Mouse (Mus musculus) spleen, postnatal 10 days (tissue): ENCODE results near the gene Ier2.
"Not testable (repeated sequence)": the region's sequence is repeated elsewhere in the genome, so short reads cannot be mapped to it uniquely, and the experiment has no call there.

Experiments
- DNase-seq, 2 experiments: peaks; one replicate each; pipeline ENCODE4 v3.0.0; 2021 to 2022; ENCODE audit warnings: low spot score in 2 of 2

The Ier2 gene

DNA sequence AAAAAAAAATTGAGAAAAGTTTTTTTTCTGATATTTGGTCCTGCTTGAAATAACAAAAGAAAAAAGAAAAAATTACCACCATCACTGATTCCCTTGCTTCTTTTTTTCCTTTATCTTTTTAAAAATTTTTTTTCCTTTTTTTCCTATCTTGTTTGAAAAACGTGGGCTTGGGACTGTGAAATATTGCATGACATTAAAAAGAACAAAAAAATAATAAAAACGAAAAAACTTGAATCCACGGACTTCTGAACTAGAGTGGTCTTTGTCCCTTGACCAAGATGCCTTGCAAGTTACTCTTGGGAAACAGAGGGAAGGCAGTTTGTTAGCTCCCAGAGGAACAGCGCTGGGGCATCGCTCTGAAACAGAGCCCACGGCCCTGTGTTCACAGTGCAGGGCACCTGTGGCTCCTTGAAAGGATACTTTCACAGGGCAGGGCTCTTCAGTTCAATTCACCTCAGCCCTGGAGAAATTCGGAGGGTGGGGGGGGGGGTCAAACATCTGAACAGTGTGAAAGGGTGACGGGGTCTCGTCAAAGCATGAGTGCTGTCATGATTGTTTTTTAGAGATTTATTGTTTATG lies 22.6 kb downstream of the Ier2 start:
- DNase-seq = no peak

DNA sequence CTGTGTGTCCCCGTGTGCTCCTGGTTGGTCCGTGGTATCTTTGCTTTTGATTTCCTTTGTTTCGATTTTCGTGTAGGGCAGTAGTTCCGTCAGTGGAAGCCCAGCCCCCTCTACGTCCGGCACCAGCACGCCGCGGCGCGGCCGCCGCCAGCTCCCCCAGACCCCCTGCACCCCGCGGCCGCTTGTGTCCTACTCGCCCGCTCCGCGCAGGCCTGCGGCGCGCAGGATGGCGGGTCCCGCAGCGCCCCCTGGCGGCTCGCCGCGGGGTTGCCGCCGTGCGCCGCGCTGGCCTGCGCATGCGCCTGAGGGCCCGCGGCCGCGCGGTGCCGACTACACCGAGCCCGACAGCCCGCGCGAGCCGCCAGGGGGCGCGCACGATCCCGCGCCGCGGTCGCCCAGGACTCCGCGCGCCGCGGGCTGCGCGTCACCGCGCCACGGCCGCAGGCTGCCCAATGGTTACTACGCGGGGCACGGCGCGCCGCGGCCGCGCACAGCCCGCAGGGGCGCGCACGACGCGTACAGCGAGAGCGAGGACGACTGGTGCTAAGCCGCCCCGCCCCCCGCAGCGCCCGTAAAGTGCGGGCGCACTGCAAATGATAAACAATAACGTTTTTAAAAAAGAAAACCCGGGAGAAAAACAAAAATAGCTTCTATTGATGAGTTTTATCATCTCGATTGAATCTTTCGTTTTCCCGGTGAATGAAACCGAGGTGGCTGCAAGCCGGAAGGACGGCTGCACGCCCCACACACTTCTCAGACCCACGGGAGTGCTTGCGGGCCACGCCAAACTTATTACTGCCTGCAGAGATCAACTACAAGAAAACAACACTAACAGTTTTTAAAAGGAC lies 23.3 kb downstream of the Ier2 start:
- peak; percentile 94 to 96 for DNase-seq

DNA sequence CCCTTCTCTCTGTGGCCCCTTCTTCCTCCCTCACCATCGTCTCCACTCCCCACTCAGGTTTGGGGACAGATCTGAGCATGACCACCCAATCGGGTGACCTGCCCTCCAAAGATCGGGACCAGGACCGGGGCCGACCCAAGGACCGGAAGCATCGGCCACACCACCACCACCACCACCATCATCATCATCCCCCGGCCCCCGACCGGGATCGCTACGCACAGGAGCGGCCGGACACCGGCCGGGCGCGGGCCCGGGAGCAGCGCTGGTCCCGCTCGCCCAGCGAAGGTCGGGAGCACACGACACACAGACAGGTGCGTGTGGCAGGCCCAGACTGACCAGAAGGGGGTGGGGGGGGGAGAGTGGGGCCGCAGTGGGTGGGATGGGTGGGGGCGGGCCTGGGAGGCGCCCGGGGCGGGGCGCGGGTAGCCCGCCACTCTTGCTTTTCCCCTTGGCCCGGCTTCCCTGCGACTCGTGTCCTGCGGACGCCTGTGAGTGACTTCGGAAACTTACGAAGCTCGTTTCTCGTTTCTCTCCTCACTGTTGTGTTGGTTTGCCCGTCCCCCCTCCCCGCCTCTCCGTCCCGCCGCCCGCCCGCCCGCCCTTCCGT lies 24.0 kb downstream of the Ier2 start:
- DNase-seq = peak; percentile 50 to 52

DNA sequence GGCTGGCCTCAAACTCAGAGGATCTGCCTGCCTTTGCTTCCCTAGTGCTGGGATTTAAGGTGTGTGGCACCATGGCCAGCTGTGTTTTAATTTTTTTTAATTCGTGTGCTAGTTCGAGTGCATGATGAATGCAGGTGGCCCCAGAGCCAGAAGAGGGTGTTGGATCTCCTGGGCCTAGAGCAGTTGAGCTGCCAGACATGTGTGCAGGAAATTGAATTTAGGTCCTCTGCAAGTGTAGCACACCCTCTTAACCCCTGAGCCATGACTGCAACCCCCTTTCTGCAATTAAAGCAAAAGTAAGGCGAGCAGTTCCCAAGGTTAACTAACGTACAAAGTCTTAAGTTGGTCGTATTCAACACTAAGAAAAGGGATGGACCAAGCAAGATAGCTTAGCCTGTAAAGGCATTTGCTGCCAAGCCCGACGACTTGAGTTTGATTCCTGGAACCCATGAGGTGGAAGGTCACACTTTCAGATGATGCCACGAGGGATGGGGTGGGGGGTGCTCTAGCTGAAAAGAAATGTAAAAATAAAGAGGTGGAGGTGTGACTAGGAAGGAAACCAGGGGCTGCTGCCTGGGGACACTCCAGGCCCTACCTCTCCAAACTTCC lies 24.6 kb downstream of the Ier2 start:
- DNase-seq = no peak

DNA sequence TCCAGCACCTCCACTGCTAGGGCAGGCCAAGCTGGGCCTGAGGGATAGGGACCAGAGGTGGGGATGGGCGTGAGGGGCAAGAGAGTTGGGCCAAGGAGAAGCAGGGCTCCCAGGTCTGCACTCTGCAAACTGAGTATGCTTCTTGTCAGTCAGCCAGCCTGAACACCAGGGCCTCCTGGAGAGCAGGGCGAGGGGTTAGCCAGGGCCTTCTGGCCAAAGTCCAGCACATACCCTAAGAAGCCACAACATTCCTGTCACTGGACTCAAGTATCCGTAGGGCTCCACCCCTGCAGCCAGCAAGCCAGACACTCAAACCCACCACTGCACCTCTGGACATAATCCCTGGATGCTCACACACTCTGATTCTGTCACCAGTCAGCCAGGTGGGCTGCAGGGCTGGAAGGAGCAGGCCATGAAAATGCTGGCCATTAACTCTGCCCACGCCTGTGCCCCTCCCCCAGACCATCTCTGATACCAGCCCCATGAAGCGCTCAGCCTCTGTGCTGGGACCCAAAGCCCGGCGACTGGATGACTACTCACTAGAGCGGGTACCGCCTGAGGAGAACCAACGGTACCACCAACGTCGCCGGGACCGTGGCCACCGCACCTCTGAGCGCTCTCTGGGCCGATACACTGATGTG lies 26.5 kb downstream of the Ier2 start:
- DNase-seq = no peak

DNA sequence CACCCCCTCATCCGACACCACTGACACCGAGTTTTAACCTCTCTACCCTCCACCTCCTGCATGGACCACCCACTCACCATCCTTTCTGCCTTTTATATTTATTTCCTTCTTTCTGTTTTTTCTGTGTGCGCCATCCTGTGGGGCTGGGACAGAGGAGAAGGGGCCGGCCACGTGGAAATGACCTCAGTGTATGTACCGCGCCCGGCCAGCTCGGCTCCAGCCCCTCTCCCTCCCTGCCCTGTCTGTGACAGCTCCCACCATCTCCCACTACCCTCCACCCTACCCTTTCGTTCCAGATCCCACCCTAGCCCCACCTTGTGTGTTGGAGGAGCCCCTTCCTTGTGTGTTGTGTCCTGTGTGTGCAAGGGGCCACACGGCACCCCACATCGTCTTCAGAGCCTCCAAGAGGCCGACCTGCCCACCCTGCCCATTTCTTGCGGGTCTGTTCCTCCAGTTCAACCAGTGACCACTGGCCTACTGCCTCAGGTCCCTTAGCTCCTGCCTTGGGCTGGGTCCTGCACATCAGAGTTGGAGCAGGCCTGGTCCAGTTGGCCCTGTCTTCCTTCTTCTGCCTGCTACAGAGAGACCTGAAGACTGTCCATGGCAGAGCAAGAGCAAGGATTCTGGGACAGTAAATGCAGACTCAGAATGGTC lies 27.1 kb downstream of the Ier2 start:
- no peak for DNase-seq

DNA sequence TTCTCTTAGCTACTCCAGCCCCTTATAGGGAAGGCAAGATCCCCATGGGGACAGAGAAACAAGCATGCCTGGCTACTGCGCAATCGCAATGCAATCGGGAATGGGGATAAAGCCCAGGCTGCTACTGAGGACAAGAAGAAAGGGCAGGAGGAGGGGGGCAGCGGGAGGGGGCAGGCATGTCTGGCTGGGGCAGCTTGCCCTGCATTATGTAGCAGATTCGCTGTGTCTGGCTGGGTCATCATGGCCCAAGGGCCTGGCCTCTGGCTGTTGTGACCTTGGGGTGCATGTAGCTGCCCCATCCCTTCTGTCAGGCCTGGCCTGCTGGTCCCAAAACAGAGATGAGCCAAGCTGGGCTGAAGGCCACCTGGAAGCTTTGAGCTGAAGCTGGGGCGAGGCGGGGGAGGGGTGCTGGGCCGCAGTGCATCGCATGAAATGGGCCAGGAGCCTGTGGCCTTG lies 27.8 kb downstream of the Ier2 start:
- no peak for DNase-seq

DNA sequence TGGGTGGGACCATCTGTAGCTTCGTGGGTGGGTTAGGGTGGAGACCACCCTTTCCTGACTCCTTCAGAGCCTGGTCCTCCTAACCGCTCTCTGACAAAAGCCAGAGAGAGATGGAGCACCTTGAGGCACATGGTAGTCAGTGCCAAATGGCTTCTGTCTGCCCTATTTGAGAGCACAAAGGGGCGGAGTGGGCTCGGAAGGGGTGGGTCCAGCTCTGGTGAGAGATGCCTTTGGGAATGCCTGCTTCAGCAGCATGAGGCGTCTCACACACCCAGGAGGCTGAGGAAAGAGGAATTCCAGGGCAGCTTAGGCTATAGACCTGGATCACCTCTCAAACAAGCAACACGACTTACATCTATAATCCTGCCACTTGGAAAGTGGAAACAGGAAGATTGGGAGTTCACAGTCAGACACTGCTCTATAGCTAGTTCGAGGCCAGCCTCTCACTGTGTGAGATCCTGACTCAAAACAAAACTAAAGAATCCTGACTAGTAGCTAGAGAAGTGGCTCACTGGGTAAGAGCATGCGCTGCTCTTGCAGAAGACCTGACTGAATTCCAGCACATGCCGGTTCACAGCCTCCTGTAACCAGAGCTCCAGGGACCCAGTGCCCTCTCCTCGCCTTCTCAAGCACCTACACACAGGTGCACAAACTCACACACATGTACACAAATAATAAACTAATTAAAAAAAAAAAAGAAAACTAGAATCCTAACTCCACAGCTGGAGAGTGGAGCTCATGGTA lies 28.6 kb downstream of the Ier2 start:
- no peak for DNase-seq

DNA sequence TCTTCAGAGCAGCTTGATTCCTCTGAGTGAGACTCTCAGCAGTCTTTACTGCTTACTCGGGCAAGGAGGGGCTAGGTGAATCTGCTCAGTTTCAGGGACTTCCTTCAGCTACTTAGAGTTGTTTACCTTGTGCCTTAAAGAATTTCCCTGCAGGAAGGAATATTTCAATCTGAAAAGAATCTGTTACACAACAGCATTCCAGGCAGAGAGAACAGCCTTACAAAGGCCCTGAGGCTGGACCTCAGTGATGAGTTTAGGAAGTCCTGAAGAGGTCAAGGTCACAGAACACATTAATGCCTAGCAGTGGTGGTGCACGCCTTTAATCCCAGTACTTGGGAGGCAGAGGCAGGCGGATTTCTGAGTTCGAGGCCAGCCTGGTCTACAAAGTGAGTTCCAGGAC lies 30.8 kb downstream of the Ier2 start:
- no peak for DNase-seq

DNA sequence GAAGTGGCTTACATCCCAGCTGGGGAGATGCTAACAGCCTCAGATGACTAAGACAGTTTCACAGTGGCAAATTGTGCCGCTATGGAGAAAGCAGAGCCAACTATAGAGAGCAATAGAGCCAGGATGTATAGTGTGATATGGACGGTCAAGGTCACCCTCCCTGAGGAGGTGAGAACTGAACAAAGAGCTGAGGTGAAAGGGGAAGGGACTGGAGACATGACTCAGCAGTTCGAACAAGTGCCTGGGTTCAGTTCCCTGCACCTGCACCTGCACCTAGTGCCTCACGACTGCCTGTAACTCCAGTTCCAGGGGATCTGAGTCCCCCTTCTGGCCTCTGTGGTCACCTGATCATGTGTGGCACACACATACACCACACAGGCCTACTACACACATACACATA lies 32.5 kb downstream of the Ier2 start:
- DNase-seq = no peak

DNA sequence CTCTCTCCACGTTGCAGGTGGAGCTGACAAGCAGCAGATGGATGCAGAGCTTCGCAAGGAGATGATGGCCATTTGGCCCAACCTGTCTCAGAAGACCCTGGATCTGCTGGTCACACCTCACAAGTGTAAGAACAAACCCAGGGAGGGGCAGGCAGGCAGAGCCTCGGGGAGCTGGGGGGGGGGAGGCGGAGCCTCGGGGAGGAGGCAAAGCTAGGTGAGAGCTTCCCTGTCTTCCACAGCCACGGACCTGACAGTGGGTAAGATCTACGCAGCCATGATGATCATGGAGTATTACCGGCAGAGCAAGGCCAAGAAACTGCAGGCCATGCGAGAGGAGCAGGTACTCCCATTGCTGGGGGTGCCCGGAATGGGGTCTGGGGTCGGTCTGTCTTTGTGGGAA lies 33.1 kb downstream of the Ier2 start:
- DNase-seq = no peak

DNA sequence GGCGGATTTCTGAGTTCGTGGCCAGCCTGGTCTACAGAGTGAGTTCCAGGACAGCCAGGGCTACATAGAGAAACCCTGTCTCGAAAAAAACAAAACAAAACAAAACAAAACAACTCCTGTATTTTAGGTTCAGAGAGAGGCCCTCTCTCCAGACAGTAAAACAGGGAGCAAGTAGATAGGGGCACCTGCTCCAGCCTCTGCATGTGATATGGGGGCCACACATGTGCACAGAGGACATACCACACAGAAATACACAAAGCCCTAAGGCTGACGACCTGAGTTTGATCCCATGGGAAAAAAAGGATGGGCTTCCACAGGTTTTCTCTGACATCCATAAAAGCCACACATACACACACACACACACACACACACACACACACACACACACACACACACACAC lies 39.2 kb downstream of the Ier2 start:
- not testable (repeated sequence) for DNase-seq

DNA sequence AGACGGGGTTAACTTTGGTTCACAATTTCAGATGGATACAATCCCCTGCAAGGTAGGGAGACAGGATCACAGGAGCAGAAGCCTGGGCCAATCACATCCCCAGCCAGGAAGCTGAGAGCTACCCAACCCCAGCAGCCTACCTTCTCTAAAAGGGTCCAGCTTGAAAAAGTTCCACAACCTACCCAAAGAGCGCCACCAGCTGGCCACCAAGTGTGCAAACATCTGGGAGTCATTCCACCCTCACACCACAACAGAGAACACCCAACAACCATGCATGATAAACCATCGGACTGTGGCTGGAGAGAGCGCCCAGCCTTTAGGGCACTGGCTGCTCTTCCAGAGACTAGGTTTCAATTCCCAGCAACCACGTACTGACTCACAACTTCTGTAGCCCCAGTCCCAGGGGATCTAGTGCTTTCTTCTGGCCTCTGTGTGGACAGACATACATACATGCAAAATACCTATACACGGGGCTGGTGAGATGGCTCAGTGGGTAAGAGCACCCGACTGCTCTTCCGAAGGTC lies 41.5 kb downstream of the Ier2 start:
- DNase-seq = no peak

DNA sequence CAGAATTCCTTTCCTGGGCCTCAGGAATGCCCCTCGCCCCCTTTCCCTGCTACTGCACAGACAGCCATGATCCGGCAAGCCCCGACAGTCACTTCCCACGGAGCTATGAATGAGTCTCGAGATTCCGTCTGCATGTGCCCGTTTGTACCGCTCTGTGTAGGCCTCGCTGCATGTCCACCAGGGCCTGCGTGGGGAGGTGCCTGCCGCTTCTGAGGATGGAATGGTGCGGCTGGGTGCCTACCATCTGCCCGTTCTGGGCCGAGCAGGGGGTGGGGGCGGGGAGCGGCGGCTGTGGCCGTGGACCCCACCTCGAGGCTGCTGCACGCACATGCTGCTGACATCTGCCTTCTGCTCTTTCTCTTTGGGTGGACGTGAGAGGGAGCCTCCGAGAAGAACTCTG lies 45.6 kb downstream of the Ier2 start:
- DNase-seq = no peak

DNA sequence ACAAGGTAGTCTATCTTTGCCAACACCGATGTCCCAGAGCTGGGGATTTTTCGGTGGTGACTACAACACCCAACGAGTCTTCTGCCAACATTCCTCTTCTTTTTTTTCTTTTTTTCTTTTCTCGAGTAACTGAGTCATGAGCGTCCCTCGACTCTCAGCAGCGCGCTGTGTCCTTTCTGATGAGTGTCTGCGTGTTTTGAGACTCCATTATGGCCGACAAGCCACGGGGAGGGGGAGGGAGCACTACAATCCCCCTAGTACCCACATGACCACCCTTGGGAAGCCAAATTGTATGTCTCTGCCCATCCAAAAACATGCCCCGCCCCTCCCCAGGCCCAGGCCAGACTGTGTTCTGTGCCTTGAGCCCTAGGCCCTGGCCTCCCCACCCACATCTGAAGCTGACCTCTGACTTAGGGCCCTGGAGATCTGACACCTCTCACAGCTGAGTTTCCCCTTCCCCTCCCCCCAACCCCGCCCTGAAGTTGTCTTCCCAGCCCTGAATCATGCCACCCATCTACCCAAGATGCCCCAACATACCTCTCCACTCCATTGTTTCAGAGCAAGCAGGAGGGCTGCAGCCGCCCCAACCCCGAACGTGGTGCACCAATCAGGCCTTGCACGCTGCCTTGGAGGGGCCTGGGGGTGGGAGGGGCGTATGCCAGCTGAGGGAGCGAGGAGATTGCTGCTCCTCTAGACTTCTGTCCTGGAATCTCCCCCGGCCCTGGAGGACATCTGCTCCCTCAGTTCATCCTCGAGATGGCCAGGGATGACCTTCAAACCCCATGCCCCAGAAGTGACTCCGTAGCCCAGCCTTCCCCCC lies 46.8 kb downstream of the Ier2 start:
- no peak for DNase-seq

DNA sequence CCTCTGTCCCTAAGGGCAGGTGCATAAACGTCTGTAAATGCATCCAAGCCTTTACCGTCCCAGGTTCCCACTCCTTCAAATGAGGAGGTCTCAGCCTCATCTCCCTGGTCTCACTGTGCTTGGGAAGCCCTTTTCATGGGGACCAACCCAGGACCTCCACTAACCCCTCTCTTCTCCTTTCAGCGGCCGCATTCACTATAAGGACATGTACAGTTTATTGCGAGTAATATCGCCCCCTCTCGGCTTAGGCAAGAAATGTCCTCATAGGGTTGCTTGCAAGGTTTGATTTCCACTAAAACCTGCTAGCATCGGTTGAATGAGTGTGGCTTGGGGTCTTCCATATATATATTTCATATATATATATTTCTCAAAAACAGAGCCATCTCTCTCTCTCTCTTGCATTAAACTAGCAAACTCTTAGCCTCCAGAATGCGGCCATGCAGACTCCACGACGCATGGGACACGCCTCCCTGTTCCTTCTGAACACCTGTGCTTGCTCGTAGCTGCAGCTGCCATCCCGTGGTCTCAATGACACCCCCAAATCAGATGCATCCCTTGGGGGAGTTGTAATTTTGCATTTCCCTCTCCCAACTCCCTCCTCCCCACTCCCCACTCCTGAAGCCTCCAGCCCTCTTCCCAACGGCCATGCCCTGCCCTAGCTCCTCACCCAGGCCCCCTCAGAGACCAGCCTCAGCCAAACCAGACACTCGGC lies 48.0 kb downstream of the Ier2 start:
- peak in 1 of 2 experiments; percentile 54 for DNase-seq
